Mouse (Mus musculus): ENCODE measurements at regions not wholly inside any gene's neighbourhood (a gene's known extent, or its start where the extent isn't known, plus 50 kb on each side); places are given as distances from the start of the nearest gene placed in this dataset.
A peak's percentile ranks its signal among the peaks of the same experiment; 100 is the strongest.
"Not testable (repeated sequence)": the region's sequence is repeated elsewhere in the genome, so short reads cannot be mapped to it uniquely, and the experiment has no call there.

DNA sequence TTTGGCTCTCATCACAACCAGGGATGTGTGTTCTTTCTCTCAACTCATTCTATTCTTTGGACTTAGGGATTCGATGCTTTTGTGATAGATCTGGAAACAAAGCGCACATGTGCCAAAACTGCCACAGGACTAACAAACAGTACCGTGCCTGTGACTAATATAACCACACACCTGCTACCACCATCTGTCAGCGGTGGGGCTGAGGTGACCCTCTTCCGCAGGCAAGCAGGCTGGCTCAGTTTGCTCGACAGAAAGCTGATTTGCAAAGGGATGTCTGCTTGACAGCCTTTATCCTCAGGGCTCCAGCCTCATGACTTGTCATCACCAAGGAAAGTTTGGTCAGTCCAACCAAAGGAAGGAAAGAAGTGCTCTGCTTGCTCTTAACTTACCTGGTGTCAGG is 146.7 kb upstream of the Fer start:
- no peak for DNase-seq (ENCODE audit: low spot score)
- Histone ChIP-seq H3K27ac (replicated peaks) (no peak overlapping the region), H3K27me3 (replicated peaks; ENCODE audit: low read depth, poor library complexity, severe bottlenecking) (no peaks in the 10 kb centered on the region), H3K9me3 (no peaks in the 10 kb centered on the region), H3K4me3 (no peak overlapping the region), H3K4me1 (no peaks in the 10 kb centered on the region), H3K36me3 (replicated peaks) (no peaks in the 10 kb centered on the region)
- 80% methylated on average over 6 of the region's 6 CpGs for WGBS

DNA sequence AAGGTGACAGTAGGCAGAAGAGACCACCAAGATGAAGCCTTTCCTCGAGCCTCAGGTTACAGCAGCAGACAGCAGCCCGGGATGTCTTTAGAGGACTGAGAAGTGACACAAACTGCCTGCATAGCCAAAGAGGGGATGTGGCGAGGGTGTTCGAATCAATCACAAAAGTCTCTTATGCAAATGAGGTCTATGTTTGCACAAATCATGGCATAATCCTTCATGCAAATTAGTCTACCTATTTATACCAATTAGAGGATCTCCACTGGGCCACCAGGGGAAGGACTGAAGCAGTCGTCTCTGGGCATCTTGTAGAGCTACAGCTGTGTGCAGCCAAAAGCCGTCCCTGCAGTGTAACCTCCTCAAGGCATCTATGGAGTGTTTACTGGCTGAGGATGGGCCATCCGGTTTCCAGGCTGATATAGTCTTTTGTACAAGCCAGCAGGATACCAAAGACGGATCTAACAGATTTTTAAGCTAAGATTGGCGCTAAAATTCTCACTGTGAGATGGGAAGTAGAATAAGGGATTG is 145.7 kb upstream of the Fer start:
- Histone ChIP-seq H3K36me3 (replicated peaks) (no peaks in the 10 kb centered on the region), H3K27ac (replicated peaks) (no peak overlapping the region), H3K4me1 (no peaks in the 10 kb centered on the region), H3K9me3 (no peaks in the 10 kb centered on the region), H3K4me3 (no peak overlapping the region), H3K27me3 (replicated peaks; ENCODE audit: low read depth, poor library complexity, severe bottlenecking) (no peaks in the 10 kb centered on the region)
- DNase-seq (ENCODE audit: low spot score): no peak
- WGBS: 76% methylated on average over 9 of the region's 9 CpGs

DNA sequence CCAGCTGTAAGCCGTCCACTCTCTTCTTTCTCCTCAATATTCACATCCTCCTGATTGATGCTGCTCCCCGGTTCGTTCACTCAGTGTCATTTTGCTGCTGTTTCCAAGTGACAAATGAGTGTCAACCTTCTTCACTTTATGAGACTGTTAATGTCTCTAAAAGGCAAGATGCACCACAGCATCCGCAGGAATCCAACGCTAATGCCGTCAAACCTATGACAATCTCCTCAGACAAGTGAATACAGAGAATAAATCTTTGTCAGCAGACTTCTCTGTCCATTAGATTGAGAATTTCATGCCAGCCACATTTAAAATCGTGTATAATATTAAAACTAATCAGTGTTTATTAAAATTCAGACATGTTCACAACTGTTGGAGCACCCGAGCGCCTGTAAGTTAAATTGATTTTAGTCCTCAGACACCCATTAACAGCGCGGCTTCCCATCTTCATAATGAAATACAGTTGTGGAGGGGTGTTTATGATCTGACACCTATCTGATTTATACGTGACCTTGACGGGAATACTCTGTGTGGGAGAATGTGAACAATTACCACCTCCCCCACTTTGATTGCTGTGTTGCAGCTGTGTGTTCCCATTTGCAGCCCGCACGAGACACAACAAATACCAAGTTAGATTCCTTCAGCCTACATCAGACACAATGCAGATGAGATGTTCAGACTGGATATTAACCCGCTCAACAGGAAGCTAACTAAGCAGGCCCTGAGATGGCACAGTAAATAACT is 143.7 kb upstream of the Fer start:
- H3K4me3 ChIP-seq: no peak overlapping the region
- 87% methylated on average over 16 of the region's 16 CpGs for WGBS
- no peaks in the 10 kb centered on the region for H3K9me3 ChIP-seq
- H3K4me1 ChIP-seq: no peaks in the 10 kb centered on the region
- DNase-seq (ENCODE audit: low spot score): no peak
- no peaks in the 10 kb centered on the region for H3K27me3 ChIP-seq (replicated peaks; ENCODE audit: low read depth, poor library complexity, severe bottlenecking)
- H3K36me3 ChIP-seq (replicated peaks): no peaks in the 10 kb centered on the region
- no peak overlapping the region for H3K27ac ChIP-seq (replicated peaks)

DNA sequence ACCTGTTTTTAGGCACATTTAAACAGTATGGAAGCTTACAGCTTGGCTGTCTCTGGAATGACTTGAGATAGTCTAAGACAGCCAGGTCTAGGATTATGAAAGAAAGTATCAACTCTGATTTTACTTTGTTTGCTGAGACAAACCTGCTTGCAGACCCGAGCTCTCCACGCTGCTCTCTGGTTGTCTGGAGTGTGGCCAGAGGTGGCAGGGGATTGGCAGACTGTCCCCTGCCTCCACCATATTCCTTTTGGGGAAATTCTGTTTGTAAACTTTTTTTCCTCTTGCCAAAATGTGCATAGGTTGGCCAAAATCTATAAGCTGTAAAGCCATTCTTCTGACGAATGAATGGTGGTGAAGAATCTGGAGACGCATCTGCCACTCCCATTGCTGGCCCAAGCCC is 143.1 kb upstream of the Fer start:
- Histone ChIP-seq H3K4me1 (no peaks in the 10 kb centered on the region), H3K27ac (replicated peaks) (no peak overlapping the region), H3K4me3 (no peak overlapping the region), H3K36me3 (replicated peaks) (no peaks in the 10 kb centered on the region), H3K27me3 (replicated peaks; ENCODE audit: low read depth, poor library complexity, severe bottlenecking) (no peaks in the 10 kb centered on the region), H3K9me3 (no peaks in the 10 kb centered on the region)
- DNase-seq (ENCODE audit: low spot score): no peak
- 88% methylated on average over 4 of the region's 4 CpGs for WGBS

DNA sequence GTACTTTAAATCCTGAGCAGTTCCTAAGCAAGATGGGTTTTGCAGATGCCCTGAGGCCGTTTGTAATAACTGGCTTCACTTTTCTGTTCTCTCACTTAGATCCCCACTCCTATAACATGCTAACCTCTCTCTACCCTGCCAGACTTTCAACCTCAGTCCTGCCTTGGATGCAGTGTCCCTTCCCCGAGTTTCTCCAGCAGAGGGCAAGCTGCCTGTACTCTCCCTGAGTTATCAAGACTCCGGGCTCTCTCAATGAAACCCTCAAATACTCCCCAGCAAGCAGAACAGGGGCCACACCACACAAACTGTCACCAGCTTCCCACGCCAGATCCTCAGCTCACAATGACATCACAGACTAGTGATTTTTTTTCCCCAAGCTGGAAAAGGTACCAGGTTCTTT is 142.0 kb upstream of the Fer start:
- peak; percentile 23 for DNase-seq (ENCODE audit: low spot score)
- H3K27ac ChIP-seq (replicated peaks): no peak overlapping the region
- no peaks in the 10 kb centered on the region for H3K36me3 ChIP-seq (replicated peaks)
- 50% methylated on average over 4 of the region's 4 CpGs for WGBS
- no peaks in the 10 kb centered on the region for H3K27me3 ChIP-seq (replicated peaks; ENCODE audit: low read depth, poor library complexity, severe bottlenecking)
- no peaks in the 10 kb centered on the region for H3K9me3 ChIP-seq
- H3K4me3 ChIP-seq: no peak overlapping the region
- no peaks in the 10 kb centered on the region for H3K4me1 ChIP-seq

- Histone ChIP-seq H3K27ac (replicated peaks) (no peak overlapping the region), H3K27me3 (replicated peaks; ENCODE audit: low read depth, poor library complexity, severe bottlenecking) (no peaks in the 10 kb centered on the region), H3K4me3 (no peak overlapping the region), H3K36me3 (replicated peaks) (no peaks in the 10 kb centered on the region), H3K4me1 (no peaks in the 10 kb centered on the region), H3K9me3 (no peaks in the 10 kb centered on the region)
- no peak for DNase-seq (ENCODE audit: low spot score)
- 84% methylated on average over 12 of the region's 12 CpGs for WGBS
Observed at GRCm38 (mm10) chr17:63722434-63723004, 140.3 kb upstream of the Fer start.

GRCm38 (mm10) chr17:63738206-63738605 is 124.7 kb upstream of the Fer start:
- H3K36me3 ChIP-seq (replicated peaks): no peaks in the 10 kb centered on the region
- DNase-seq (ENCODE audit: low spot score): no peak
- H3K4me3 ChIP-seq: no peak overlapping the region
- 94% methylated on average over 1 of the region's 1 CpGs for WGBS
- H3K9me3 ChIP-seq: peaks cover 8% of the 10 kb centered on the region; the same call in 1 of the 2 replicates
- H3K27me3 ChIP-seq (replicated peaks; ENCODE audit: low read depth, poor library complexity, severe bottlenecking): no peaks in the 10 kb centered on the region
- no peak overlapping the region for H3K27ac ChIP-seq (replicated peaks)
- no peaks in the 10 kb centered on the region for H3K4me1 ChIP-seq

- WGBS: 81% methylated on average over 2 of the region's 2 CpGs
- no peak for DNase-seq (ENCODE audit: low spot score)
- no peaks in the 10 kb centered on the region for H3K27me3 ChIP-seq (replicated peaks; ENCODE audit: low read depth, poor library complexity, severe bottlenecking)
- no peaks in the 10 kb centered on the region for H3K4me1 ChIP-seq
- H3K9me3 ChIP-seq: peaks cover 8% of the 10 kb centered on the region; the same call in 1 of the 2 replicates
- no peak overlapping the region for H3K4me3 ChIP-seq
- H3K27ac ChIP-seq (replicated peaks): no peak overlapping the region
- no peaks in the 10 kb centered on the region for H3K36me3 ChIP-seq (replicated peaks)
Observed at GRCm38 (mm10) chr17:63739710-63740109, 123.2 kb upstream of the Fer start.

GRCm38 (mm10) chr17:63749257-63749656 is 113.6 kb upstream of the Fer start:
- H3K27me3 ChIP-seq (replicated peaks; ENCODE audit: low read depth, poor library complexity, severe bottlenecking); H3K9me3 ChIP-seq; H3K4me3 ChIP-seq; DNase-seq (ENCODE audit: low spot score); H3K36me3 ChIP-seq (replicated peaks); H3K27ac ChIP-seq (replicated peaks); H3K4me1 ChIP-seq: not testable (repeated sequence)
- 90% methylated on average over 7 of the region's 10 CpGs for WGBS

- no peaks in the 10 kb centered on the region for H3K27me3 ChIP-seq (replicated peaks; ENCODE audit: low read depth, poor library complexity, severe bottlenecking)
- no peaks in the 10 kb centered on the region for H3K4me1 ChIP-seq
- DNase-seq (ENCODE audit: low spot score): no peak
- H3K9me3 ChIP-seq: no peaks in the 10 kb centered on the region
- H3K36me3 ChIP-seq (replicated peaks): no peaks in the 10 kb centered on the region
- no peak overlapping the region for H3K27ac ChIP-seq (replicated peaks)
- WGBS: 86% methylated on average over 2 of the region's 2 CpGs
- no peak overlapping the region for H3K4me3 ChIP-seq
Observed at GRCm38 (mm10) chr17:63754399-63754798, 108.5 kb upstream of the Fer start.

GRCm38 (mm10) chr17:63757896-63758695 is 104.8 kb upstream of the Fer start:
- H3K27me3 ChIP-seq (replicated peaks; ENCODE audit: low read depth, poor library complexity, severe bottlenecking): no peaks in the 10 kb centered on the region
- no peaks in the 10 kb centered on the region for H3K9me3 ChIP-seq
- H3K4me3 ChIP-seq: no peak overlapping the region
- no peaks in the 10 kb centered on the region for H3K4me1 ChIP-seq
- 95% methylated on average over 13 of the region's 13 CpGs for WGBS
- no peaks in the 10 kb centered on the region for H3K36me3 ChIP-seq (replicated peaks)
- no peak overlapping the region for H3K27ac ChIP-seq (replicated peaks)
- no peak for DNase-seq (ENCODE audit: low spot score)

GRCm38 (mm10) chr17:63758817-63759404 is 104.0 kb upstream of the Fer start:
- no peaks in the 10 kb centered on the region for H3K36me3 ChIP-seq (replicated peaks)
- H3K9me3 ChIP-seq: no peaks in the 10 kb centered on the region
- DNase-seq (ENCODE audit: low spot score): no peak
- no peak overlapping the region for H3K27ac ChIP-seq (replicated peaks)
- H3K27me3 ChIP-seq (replicated peaks; ENCODE audit: low read depth, poor library complexity, severe bottlenecking): no peaks in the 10 kb centered on the region
- 89% methylated on average over 7 of the region's 7 CpGs for WGBS
- H3K4me3 ChIP-seq: no peak overlapping the region
- no peaks in the 10 kb centered on the region for H3K4me1 ChIP-seq

All from embryonic facial prominence, embryonic 10.5 days (tissue).